Mouse (Mus musculus): ENCODE measurements around the gene Mgat5. TPM values are rescaled to one million over a fixed set of nuclear protein-coding genes. Genes with fewer than 3 reads are reported as not detected.
A peak's percentile ranks its signal among the peaks of the same experiment; 100 is the strongest.

Mgat5 gene
- polyA plus RNA-seq, 1 experiment from 2014 or later = 5.5 TPM

- H3K4me2 ChIP-seq (replicated peaks) = no peak overlapping the region
- H3K9ac ChIP-seq = no peak overlapping the region
- H3K4me3 ChIP-seq (replicated peaks) = no peak overlapping the region
- no peak overlapping the region for H3K27ac ChIP-seq (replicated peaks)
- no peaks in the 10 kb centered on the region for H3K36me3 ChIP-seq
- H3K27me3 ChIP-seq = no peaks in the 10 kb centered on the region
- no peaks in the 10 kb centered on the region for H3K9me3 ChIP-seq (replicated peaks)
- ATAC-seq (ENCODE audit: insufficient number of reproducible peaks, low FRiP score, low TSS enrichment, low read depth) = no peak
- WGBS = 68% methylated on average over 4 of the region's 4 CpGs
- H3K4me1 ChIP-seq = peaks cover 9% of the 10 kb centered on the region
Measured at GRCm38 (mm10) chr1:127202360-127202759, 2.5 kb upstream of the Mgat5 start.

- H3K4me2 ChIP-seq (replicated peaks) = no peak overlapping the region
- WGBS = 53% methylated on average over 4 of the region's 4 CpGs
- H3K9ac ChIP-seq = no peak overlapping the region
- H3K36me3 ChIP-seq = no peaks in the 10 kb centered on the region
- no peaks in the 10 kb centered on the region for H3K27me3 ChIP-seq
- no peak for ATAC-seq (ENCODE audit: insufficient number of reproducible peaks, low FRiP score, low TSS enrichment, low read depth)
- no peak overlapping the region for H3K27ac ChIP-seq (replicated peaks)
- no peaks in the 10 kb centered on the region for H3K9me3 ChIP-seq (replicated peaks)
- H3K4me1 ChIP-seq = peaks cover 11% of the 10 kb centered on the region
- H3K4me3 ChIP-seq (replicated peaks) = no peak overlapping the region
Measured at GRCm38 (mm10) chr1:127203231-127203764, 1.5 kb upstream of the Mgat5 start.

DNA sequence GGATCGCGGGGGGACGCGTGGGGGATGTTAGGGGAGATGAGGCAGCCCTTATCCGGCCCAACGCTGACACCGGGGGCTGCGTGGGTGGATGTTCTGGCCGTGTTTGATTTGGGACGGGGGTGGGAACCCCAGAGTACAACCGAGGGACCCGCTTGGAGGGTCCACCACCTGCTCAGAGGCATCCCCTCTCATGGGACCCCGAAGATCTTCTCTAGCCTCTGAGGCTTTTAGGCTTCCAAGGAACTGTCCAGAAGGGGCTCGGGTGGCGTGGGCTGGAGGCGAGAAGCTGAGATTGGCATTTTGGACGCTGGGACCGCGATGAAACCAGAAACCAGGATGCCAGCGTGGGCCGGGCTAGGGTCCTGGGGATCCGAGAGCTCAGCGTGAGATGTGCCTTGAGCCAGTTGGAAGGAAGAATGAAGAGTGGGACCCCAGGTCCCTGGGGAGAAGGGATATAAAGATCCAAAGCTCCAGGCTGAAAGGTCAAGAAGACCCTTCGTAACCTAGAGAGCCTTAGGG lies 745 bp downstream of the Mgat5 start:
- H3K27me3 ChIP-seq = no peaks in the 10 kb centered on the region
- no peak for ATAC-seq (ENCODE audit: insufficient number of reproducible peaks, low FRiP score, low TSS enrichment, low read depth)
- H3K9me3 ChIP-seq (replicated peaks) = no peaks in the 10 kb centered on the region
- H3K4me3 ChIP-seq (replicated peaks) = peak overlapping the region; percentile 68
- peak overlapping the region; percentile 97 for H3K27ac ChIP-seq (replicated peaks)
- H3K9ac ChIP-seq = peak overlapping the region; percentile 24
- H3K4me2 ChIP-seq (replicated peaks) = peak overlapping the region; percentile 90
- H3K4me1 ChIP-seq = peaks cover 12% of the 10 kb centered on the region
- under 1% methylated on average over 24 of the region's 24 CpGs for WGBS
- H3K36me3 ChIP-seq = no peaks in the 10 kb centered on the region

DNA sequence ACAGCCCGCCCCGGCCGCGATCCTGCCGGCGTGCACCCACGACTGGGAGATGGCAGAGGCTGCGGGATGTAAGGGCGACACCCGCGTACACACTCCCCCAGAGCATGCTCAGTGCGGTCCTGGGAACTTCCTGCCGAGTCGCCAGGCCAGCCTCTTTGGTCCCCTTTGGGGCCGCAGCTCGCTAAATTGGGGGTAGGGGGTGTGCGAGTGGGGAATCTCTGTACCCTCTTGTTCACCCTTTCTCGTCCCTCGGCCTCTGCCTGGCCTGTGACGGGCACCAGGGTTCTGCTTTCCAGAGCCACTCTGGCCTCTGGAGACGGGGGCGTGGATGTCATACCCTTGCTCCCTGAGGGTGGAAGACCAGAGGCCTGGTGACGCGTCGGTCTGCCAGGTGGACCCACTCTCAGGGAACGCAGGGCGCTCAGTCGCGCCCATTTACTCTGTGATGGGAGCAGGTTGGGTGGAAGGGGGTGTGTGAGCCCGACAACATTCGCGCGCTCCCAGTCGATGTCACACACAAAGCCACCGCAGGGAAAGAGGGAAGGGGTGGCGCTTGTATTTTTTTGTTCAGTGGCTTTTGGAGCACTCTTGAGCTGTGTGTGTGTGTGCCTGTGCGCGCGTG lies 1.3 kb downstream of the Mgat5 start:
- Histone ChIP-seq H3K36me3 (no peaks in the 10 kb centered on the region), H3K9ac (peak overlapping the region; percentile 24), H3K4me3 (replicated peaks) (peak overlapping the region; percentile 68), H3K27ac (replicated peaks) (peak overlapping the region; percentile 18), H3K4me2 (replicated peaks) (peak overlapping the region; percentile 90), H3K27me3 (no peaks in the 10 kb centered on the region), H3K4me1 (peaks cover 12% of the 10 kb centered on the region), H3K9me3 (replicated peaks) (no peaks in the 10 kb centered on the region)
- ATAC-seq (ENCODE audit: insufficient number of reproducible peaks, low FRiP score, low TSS enrichment, low read depth) = 0 out of 2 replicates have a peak, but pooled peaks have one; percentile 25
- 3% methylated on average over 39 of the region's 39 CpGs for WGBS

DNA sequence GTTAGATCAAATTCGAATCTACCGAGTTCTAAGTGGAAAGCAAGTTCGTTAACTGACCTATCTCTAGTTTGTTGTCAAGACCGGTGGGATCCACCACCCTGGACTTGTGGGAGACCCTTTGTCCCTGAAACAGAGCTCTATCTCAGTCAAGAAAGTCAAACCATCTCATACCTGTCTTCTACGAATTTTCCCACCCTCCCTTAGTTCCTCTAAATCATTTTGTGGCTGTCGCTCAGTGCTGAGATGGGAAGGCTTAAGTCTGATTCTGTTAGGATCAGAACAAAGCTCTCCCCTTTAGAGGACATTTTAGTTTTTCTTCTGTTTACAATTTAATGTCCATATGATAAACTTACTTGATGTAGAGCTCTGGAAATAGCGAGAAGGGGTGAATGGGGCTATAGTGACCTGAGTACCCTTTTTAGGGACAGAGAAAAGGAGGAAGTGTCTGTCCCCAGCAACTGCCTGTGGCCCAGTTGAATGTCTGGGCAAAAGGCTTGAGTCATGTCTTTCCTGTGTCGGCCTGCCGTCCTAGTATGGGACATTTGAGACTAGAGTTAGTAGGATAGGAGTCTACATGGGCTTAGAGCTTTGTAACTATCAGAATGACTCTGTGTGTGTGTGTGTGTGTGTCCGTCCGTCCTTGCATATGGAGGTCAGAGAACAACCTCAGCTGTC lies 2.2 kb downstream of the Mgat5 start:
- no peaks in the 10 kb centered on the region for H3K27me3 ChIP-seq
- H3K4me1 ChIP-seq = peaks cover 12% of the 10 kb centered on the region
- WGBS = 52% methylated on average over 11 of the region's 11 CpGs
- no peak for ATAC-seq (ENCODE audit: insufficient number of reproducible peaks, low FRiP score, low TSS enrichment, low read depth)
- peak overlapping the region; percentile 68 for H3K4me3 ChIP-seq (replicated peaks)
- no peak overlapping the region for H3K9ac ChIP-seq
- H3K36me3 ChIP-seq = no peaks in the 10 kb centered on the region
- H3K27ac ChIP-seq (replicated peaks) = no peak overlapping the region; the same call in 1 of the 2 replicates
- peak overlapping the region; percentile 90 for H3K4me2 ChIP-seq (replicated peaks)
- H3K9me3 ChIP-seq (replicated peaks) = no peaks in the 10 kb centered on the region

DNA sequence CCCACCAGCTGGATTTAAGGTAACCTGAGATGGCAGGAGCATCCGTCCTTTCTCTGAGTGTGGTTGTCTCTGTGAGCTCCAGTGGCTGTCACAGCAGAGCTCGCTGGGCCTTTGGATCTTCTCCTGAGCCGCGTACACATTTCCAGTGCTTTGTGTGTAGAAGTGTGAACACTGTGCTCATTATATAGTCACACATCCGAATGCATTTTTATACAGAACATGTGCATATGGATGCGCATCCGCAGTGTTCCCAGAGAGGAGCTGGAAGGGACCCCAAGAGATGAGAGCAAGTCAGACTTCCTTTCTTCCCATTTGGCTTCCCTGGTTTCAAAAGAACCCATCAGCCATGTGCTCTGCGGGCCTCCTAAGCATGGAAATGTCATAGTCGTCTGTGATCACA lies 3.4 kb downstream of the Mgat5 start:
- Histone ChIP-seq H3K27ac (replicated peaks) (no peak overlapping the region), H3K4me1 (peaks cover 17% of the 10 kb centered on the region), H3K36me3 (no peaks in the 10 kb centered on the region), H3K27me3 (no peaks in the 10 kb centered on the region), H3K9me3 (replicated peaks) (no peaks in the 10 kb centered on the region), H3K4me2 (replicated peaks) (no peak overlapping the region), H3K4me3 (replicated peaks) (no peak overlapping the region), H3K9ac (no peak overlapping the region)
- no peak for ATAC-seq (ENCODE audit: insufficient number of reproducible peaks, low FRiP score, low TSS enrichment, low read depth)
- 64% methylated on average over 9 of the region's 9 CpGs for WGBS

DNA sequence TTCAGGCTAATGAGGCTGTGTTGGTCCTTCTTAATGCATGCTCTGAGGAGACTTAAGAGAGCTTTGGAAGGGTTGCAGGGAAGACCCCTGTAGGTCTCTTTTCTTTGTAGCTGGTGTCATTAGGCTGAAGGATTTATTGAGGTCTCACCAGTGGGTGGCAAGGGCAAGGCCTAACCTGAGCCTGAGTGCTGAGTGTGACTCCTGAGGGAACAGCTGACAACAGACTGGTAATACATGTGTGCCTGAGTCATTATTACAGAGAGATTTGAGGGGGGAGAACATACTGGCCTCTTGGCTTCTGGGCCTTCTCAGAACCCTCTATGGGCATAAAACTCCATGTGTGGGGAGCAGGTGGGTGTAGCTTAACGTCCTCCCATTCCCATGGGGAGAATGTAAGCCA lies 8.0 kb downstream of the Mgat5 start:
- H3K4me3 ChIP-seq (replicated peaks) = no peak overlapping the region

DNA sequence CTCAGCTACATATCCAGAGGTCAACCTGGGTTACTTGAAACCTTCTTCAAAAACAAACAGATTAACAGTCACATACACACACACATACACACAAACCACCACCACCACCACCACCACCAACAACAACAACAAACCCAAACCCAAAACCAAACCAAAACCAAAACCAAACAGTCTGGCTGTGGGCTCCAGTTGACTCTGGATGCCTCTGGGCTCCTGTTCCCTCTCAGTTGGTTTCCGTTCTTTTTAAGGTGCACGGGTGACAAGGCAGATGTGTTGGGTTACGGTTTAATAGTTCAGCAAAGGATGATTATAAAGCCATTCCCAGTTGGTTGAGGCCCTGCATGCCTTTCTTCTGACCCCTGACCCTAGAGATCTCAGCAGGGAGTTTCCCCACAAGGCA lies 8.6 kb downstream of the Mgat5 start:
- H3K36me3 ChIP-seq = no peaks in the 10 kb centered on the region
- no peak for ATAC-seq (ENCODE audit: insufficient number of reproducible peaks, low FRiP score, low TSS enrichment, low read depth)
- peaks cover 17% of the 10 kb centered on the region for H3K4me1 ChIP-seq
- no peaks in the 10 kb centered on the region for H3K9me3 ChIP-seq (replicated peaks)
- H3K9ac ChIP-seq = no peak overlapping the region
- H3K27ac ChIP-seq (replicated peaks) = no peak overlapping the region
- WGBS = 39% methylated on average over 3 of the region's 3 CpGs
- no peaks in the 10 kb centered on the region for H3K27me3 ChIP-seq
- H3K4me3 ChIP-seq (replicated peaks) = no peak overlapping the region
- H3K4me2 ChIP-seq (replicated peaks) = no peak overlapping the region

More for the DNA sequence above, 8.0 kb downstream of the Mgat5 start:
- ATAC-seq (ENCODE audit: insufficient number of reproducible peaks, low FRiP score, low TSS enrichment, low read depth) = peak; percentile 37; the same call in 1 of the 2 replicates
- H3K9me3 ChIP-seq (replicated peaks) = no peaks in the 10 kb centered on the region
- peaks cover 21% of the 10 kb centered on the region for H3K4me1 ChIP-seq
- 17% methylated on average over 1 of the region's 1 CpGs for WGBS
- no peak overlapping the region for H3K27ac ChIP-seq (replicated peaks)
- H3K9ac ChIP-seq = no peak overlapping the region
- H3K4me2 ChIP-seq (replicated peaks) = no peak overlapping the region
- no peaks in the 10 kb centered on the region for H3K27me3 ChIP-seq
- H3K36me3 ChIP-seq = no peaks in the 10 kb centered on the region

DNA sequence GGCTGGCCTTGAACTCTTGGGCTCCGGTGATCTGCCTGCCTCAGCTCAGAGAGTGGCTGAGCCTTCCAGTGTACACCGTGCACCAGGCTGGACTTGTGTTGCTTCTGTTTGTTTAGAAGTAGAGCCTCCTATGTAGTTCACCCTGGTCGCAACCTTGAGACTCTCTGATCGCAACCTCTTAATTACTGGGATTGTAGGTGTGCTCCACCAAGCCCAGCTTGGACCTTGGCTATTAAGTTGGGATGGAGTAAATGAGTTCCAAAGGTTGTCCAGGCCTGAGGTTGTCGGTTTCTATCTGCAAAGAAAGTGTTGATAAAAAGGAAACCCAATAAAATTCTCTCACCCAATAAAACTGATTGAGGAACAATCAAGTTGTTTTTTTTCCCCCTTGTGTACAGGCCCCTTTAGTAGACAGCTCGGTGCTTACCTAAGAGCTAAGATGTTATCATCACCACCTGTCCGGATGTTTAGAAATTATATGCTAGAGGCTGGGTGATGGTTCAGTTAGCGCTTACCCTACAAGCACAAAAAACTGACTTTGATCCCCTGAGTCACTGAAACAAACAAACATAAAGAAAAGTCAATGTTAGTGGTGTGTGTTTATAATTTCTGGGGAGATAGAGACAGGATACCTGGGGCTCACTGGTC lies 9.9 kb downstream of the Mgat5 start:
- peaks cover 17% of the 10 kb centered on the region; the same call in 1 of the 2 replicates for H3K4me1 ChIP-seq
- no peak overlapping the region for H3K4me2 ChIP-seq (replicated peaks)
- H3K9me3 ChIP-seq (replicated peaks) = no peaks in the 10 kb centered on the region
- no peaks in the 10 kb centered on the region for H3K36me3 ChIP-seq
- WGBS = 86% methylated on average over 8 of the region's 8 CpGs
- no peak overlapping the region for H3K4me3 ChIP-seq (replicated peaks)
- no peak for ATAC-seq (ENCODE audit: insufficient number of reproducible peaks, low FRiP score, low TSS enrichment, low read depth)
- H3K9ac ChIP-seq = no peak overlapping the region
- no peaks in the 10 kb centered on the region for H3K27me3 ChIP-seq
- no peak overlapping the region for H3K27ac ChIP-seq (replicated peaks)

GRCm38 (mm10) chr1:127216979-127217378 lies 12.2 kb downstream of the Mgat5 start:
- peaks cover 17% of the 10 kb centered on the region; the same call in 1 of the 2 replicates for H3K4me1 ChIP-seq
- 48% methylated on average over 2 of the region's 2 CpGs for WGBS
- no peak overlapping the region for H3K9ac ChIP-seq
- no peak for ATAC-seq (ENCODE audit: insufficient number of reproducible peaks, low FRiP score, low TSS enrichment, low read depth)
- no peaks in the 10 kb centered on the region for H3K9me3 ChIP-seq (replicated peaks)
- H3K27ac ChIP-seq (replicated peaks) = no peak overlapping the region
- H3K36me3 ChIP-seq = no peaks in the 10 kb centered on the region
- no peaks in the 10 kb centered on the region for H3K27me3 ChIP-seq
- no peak overlapping the region for H3K4me3 ChIP-seq (replicated peaks)
- no peak overlapping the region for H3K4me2 ChIP-seq (replicated peaks)

DNA sequence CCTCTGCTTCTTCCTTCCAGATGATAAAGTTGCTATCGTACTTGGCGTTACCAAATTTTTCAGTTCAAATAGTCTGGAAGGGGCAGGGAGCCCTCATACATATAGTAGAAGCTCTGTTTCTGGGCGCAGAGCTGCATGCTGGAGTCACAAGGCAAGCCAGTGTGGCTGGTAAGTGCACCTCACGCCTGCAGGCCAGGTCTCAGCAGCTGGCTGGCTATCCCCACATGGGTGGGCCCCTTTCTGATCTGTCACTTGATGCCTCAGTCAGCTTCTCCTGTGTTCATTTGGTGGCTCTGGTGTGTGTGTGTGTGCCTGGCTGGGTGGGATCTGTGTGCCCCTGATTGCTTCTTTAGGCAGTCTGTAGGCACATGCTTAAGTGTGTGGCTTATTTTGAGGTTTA lies 12.8 kb downstream of the Mgat5 start:
- Histone ChIP-seq H3K4me3 (replicated peaks) (no peak overlapping the region), H3K9me3 (replicated peaks) (no peaks in the 10 kb centered on the region), H3K4me1 (peaks cover 17% of the 10 kb centered on the region; the same call in 1 of the 2 replicates), H3K27me3 (no peaks in the 10 kb centered on the region), H3K4me2 (replicated peaks) (no peak overlapping the region), H3K9ac (no peak overlapping the region), H3K36me3 (no peaks in the 10 kb centered on the region), H3K27ac (replicated peaks) (no peak overlapping the region)
- 54% methylated on average over 4 of the region's 4 CpGs for WGBS
- no peak for ATAC-seq (ENCODE audit: insufficient number of reproducible peaks, low FRiP score, low TSS enrichment, low read depth)

Data from embryonic facial prominence, embryonic 15.5 days (tissue).